Mouse (Mus musculus) stomach, postnatal 0 days (tissue): ENCODE results near the gene Lifr. TPM values are rescaled to one million over a fixed set of nuclear protein-coding genes. Genes with fewer than 3 reads are reported as not detected.

Experiments used
- ATAC-seq: fragments of 200-750 bp; cut with Nextera tagmentation; 2 replicates; pipeline ENCODE4 v1.8.0; 2017; ENCODE audit not compliant: low FRiP score, low TSS enrichment
- DNase-seq: peaks from one replicate; pipeline ENCODE4 v3.0.0-alpha.2; 2016; ENCODE audit warnings: low spot score
- H3K27ac ChIP-seq: fragments of 300-500 bp; sonication (generic); replicated peaks from 2 replicates; pipeline ENCODE4 v1.5.1; 2014; ENCODE audit warnings: mild to moderate bottlenecking, control low read depth
- H3K27me3 ChIP-seq: fragments of 300-500 bp; sonication (generic); 2 replicates; pipeline ENCODE4 v1.6.1; 2014; ENCODE audit warnings: low read length; ENCODE audit not compliant: control insufficient read depth, insufficient read depth
- H3K36me3 ChIP-seq: fragments of 300-500 bp; sonication (generic); 2 replicates; pipeline ENCODE4 v1.6.1; 2014; ENCODE audit warnings: low read length, mixed read lengths; ENCODE audit not compliant: control insufficient read depth, insufficient read depth
- H3K4me1 ChIP-seq: fragments of 300-500 bp; sonication (generic); replicated peaks from 2 replicates; pipeline ENCODE4 v1.6.1; 2014; ENCODE audit warnings: antibody characterized with exemption; ENCODE audit not compliant: control insufficient read depth, insufficient read depth
- H3K4me2 ChIP-seq: fragments of 300-500 bp; sonication (generic); replicated peaks from 2 replicates; pipeline ENCODE4 v1.6.1; 2014; ENCODE audit warnings: low read depth, mild to moderate bottlenecking, control low read depth, moderate library complexity
- H3K4me3 ChIP-seq: fragments of 300-500 bp; sonication (generic); 2 replicates; pipeline ENCODE4 v1.5.1; 2014; ENCODE audit warnings: low read depth, low read length, control low read depth
- H3K9ac ChIP-seq: fragments of 300-500 bp; sonication (generic); 2 replicates; pipeline ENCODE4 v1.6.1; 2014; ENCODE audit warnings: mild to moderate bottlenecking, low read length, control low read depth, mixed read lengths
- H3K9me3 ChIP-seq: fragments of 300-500 bp; sonication (generic); 2 replicates; pipeline ENCODE4 v1.6.1; 2016; ENCODE audit warnings: low read length; ENCODE audit not compliant: control insufficient read depth
- CTCF ChIP-seq: IDR thresholded peaks from 2 replicates; pipeline ENCODE4 v1.5.1; 2016; ENCODE audit warnings: antibody characterized with exemption, low read depth, mild to moderate bottlenecking, moderate library complexity
- EP300 ChIP-seq: optimal IDR thresholded peaks from 2 replicates; pipeline ENCODE3; 2016; ENCODE audit warnings: antibody characterized with exemption
- WGBS: fragments of 180-500 bp; shearing (Covaris S2); extraction: QIAGEN DNeasy Blood & Tissue Kit; methylation state at CpG from one replicate; pipeline ENCODE4 v1.1.7; 2014; 5-methylcytosine and 5-hydroxymethylcytosine counted together
- polyA plus RNA-seq: library from polyadenylated mRNA; unstranded; fragments of >200 nt; fragmentation: Nextera tagmentation; extraction: Ambion mirVana; gene quantifications from 2 replicates; pipeline ENCODE4 v1.2.1, GENCODE M21; 2015

Gene Lifr
- polyA plus RNA-seq, 1 experiment from 2014 or later, result 15.6 TPM

GRCm38 (mm10) chr15:7052117-7052516, 38.3 kb upstream of the Lifr start:
- Histone ChIP-seq H3K36me3 (no peaks in the 10 kb centered on the region), H3K4me3 (no peak overlapping the region), H3K27ac (no peak overlapping the region), H3K9ac (no peak overlapping the region), H3K4me2 (no peak overlapping the region), H3K9me3 (no peaks in the 10 kb centered on the region), H3K4me1 (0 out of 2 replicates have a peak, but pooled peaks cover 2% of the 10 kb centered on the region), H3K27me3 (no peaks in the 10 kb centered on the region)
- TF ChIP-seq EP300 (no peak), CTCF (no peak)
- ATAC-seq (no peak), DNase-seq (no peak)
- 68% methylated on average over 2 of the region's 2 CpGs for WGBS

GRCm38 (mm10) chr15:7056851-7057250, 33.6 kb upstream of the Lifr start:
- no peak for DNase-seq

GRCm38 (mm10) chr15:7060522-7060921, 29.9 kb upstream of the Lifr start:
- no peak overlapping the region for H3K4me2 ChIP-seq
- no peak for DNase-seq

More at GRCm38 (mm10) chr15:7056851-7057250, 33.6 kb upstream of the Lifr start:
- TF ChIP-seq CTCF (no peak), EP300 (no peak)
- Histone ChIP-seq H3K4me2 (no peak overlapping the region), H3K36me3 (no peaks in the 10 kb centered on the region), H3K27ac (no peak overlapping the region), H3K4me1 (no peaks in the 10 kb centered on the region), H3K9me3 (no peaks in the 10 kb centered on the region), H3K27me3 (no peaks in the 10 kb centered on the region), H3K4me3 (no peak overlapping the region), H3K9ac (no peak overlapping the region)
- WGBS, result 48% methylated on average over 3 of the region's 3 CpGs
- no peak for ATAC-seq

DNA sequence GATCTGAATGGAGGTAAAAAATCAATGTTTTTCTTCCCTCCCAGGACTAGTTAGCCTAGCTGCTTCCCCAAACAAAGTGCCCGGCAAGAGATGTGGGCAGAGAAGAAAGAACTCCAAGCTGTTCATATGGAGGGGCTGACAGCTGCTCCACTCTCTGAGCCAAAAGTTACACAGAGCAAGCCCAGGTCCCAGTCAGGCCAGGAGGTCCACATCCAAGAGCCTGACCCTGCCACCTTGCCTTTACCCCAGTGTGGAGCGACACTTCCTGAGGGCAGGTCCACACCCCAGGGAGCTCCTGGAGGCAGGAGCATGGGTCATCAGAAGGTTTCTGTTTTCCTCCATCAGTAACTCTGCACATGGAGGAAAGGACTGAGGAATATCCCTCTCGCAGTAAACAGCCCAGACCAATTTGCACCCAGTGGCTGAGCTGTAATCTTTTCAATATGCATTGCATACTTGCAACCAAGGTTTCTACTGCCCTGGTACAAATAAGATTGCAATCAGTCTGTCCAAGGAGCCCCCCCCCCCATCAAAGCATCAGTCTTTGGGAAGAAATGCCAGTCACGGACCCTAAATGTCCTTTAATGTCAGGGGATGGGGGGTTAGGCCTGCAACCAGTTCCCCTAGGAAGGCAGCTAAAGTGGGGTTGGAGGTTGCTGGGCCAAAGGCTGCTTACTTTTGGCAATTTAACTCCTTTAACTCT, 28.3 kb upstream of the Lifr start:
- ATAC-seq (no peak), DNase-seq (no peak)
- Histone ChIP-seq H3K9me3 (no peaks in the 10 kb centered on the region), H3K27ac (no peak overlapping the region), H3K27me3 (no peaks in the 10 kb centered on the region), H3K9ac (no peak overlapping the region), H3K4me2 (no peak overlapping the region), H3K4me1 (no peaks in the 10 kb centered on the region), H3K4me3 (no peak overlapping the region), H3K36me3 (no peaks in the 10 kb centered on the region)
- TF ChIP-seq CTCF, result no peak
- TF ChIP-seq EP300, result no peak
- WGBS, result 65% methylated on average over 4 of the region's 4 CpGs

More at GRCm38 (mm10) chr15:7060522-7060921, 29.9 kb upstream of the Lifr start:
- Histone ChIP-seq H3K9ac (no peak overlapping the region), H3K27ac (no peak overlapping the region), H3K9me3 (no peaks in the 10 kb centered on the region), H3K4me3 (no peak overlapping the region), H3K36me3 (no peaks in the 10 kb centered on the region), H3K27me3 (no peaks in the 10 kb centered on the region), H3K4me1 (no peaks in the 10 kb centered on the region)
- TF ChIP-seq CTCF (no peak), EP300 (no peak)
- WGBS, result 64% methylated on average over 2 of the region's 2 CpGs
- ATAC-seq, result no peak

DNA sequence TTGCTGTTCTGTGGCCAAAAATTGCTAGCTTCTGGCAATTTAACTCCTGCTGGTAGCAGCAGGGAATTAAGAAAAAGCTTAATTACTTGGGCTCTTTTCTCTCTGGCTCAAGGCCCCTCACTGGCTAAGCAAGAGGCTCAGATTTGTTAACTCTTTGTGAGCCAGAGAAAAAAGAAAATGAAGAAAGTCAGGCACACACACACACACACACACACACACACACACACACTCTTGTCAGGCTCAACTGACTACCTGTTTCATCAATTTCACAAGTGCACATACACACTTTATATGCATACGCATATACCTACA, 27.8 kb upstream of the Lifr start:
- Histone ChIP-seq H3K27ac (no peak overlapping the region), H3K4me3 (no peak overlapping the region), H3K9ac (no peak overlapping the region), H3K4me2 (no peak overlapping the region), H3K36me3 (no peaks in the 10 kb centered on the region), H3K27me3 (no peaks in the 10 kb centered on the region), H3K9me3 (no peaks in the 10 kb centered on the region), H3K4me1 (no peaks in the 10 kb centered on the region)
- no peak for DNase-seq
- whole genome bisulfite sequencing, result 94% methylated on average over 1 of the region's 1 CpGs
- no peak for TF ChIP-seq EP300
- TF ChIP-seq CTCF, result no peak
- ATAC-seq, result no peak

- no peak overlapping the region for H3K9ac ChIP-seq
- DNase-seq (no peak), ATAC-seq (no peak)
- TF ChIP-seq CTCF, result no peak
- no peak overlapping the region for H3K4me3 ChIP-seq
- no peaks in the 10 kb centered on the region for H3K36me3 ChIP-seq
- no peaks in the 10 kb centered on the region for H3K27me3 ChIP-seq
- no peaks in the 10 kb centered on the region for H3K4me1 ChIP-seq
- H3K4me2 ChIP-seq, result no peak overlapping the region
- WGBS, result 69% methylated on average over 9 of the region's 9 CpGs
- no peak overlapping the region for H3K27ac ChIP-seq
- no peaks in the 10 kb centered on the region for H3K9me3 ChIP-seq
Measured at GRCm38 (mm10) chr15:7063521-7064240, 26.7 kb upstream of the Lifr start.
